ENCODE assay signal across 8 mouse cellular contexts in genomic region chr2:60382858-60383669, GRCm38 (mm10). TPM values are rescaled to one million over a fixed set of nuclear protein-coding genes. Genes with fewer than 3 reads are reported as not detected.
DNase-seq lines count a peak whose midpoint lies in the region; ATAC-seq lines count a peak whose summit lies in the region.

TSS of gene Ly75 (minus strand) at chr2:60383303.

- H3K27ac ChIP-seq in hindbrain, embryonic 11.5 days (ENCODE audit: low read depth, low read length), result no peak within 1 kb of the TSS

- H3K36me3 ChIP-seq in hindbrain, embryonic 11.5 days (ENCODE audit: control insufficient read depth, insufficient read depth, low read length), result no peaks in the 10 kb centered on the region

- H3K4me3 ChIP-seq in hindbrain, embryonic 11.5 days (ENCODE audit: low read depth, low read length), result peak within 1 kb of the TSS; percentile 48

- peak within 1 kb of the TSS; percentile 89 for H3K4me2 ChIP-seq in hindbrain, embryonic 11.5 days (replicated peaks; ENCODE audit: low read depth, low read length)

- no peaks in the 10 kb centered on the region for H3K9me3 ChIP-seq in hindbrain, embryonic 11.5 days (ENCODE audit: control insufficient read depth, low read length)

- DNase-seq in MN1 (ENCODE audit: low spot score), result peak; percentile 94
- peak; percentile 34 for DNase-seq in cerebellum, adult 8-10 months
- peak; percentile 89 for DNase-seq in hindbrain, embryonic 11.5 days (ENCODE audit: low spot score)
- DNase-seq in layer of hippocampus, postnatal 25 days (ENCODE audit: extremely low spot score in 1 of 2, low spot score in 1 of 2), result peak; percentile 17 to 34
- peak; percentile 92 for DNase-seq in lung, postnatal 25 days (ENCODE audit: low spot score)
- DNase-seq in retina, postnatal 1 day, result peak; percentile 91
- peak; percentile 95 for DNase-seq in thymus, postnatal 4 days

- H3K4me1 ChIP-seq in hindbrain, embryonic 11.5 days (replicated peaks; ENCODE audit: control insufficient read depth, insufficient read depth, low read length), result no peaks in the 10 kb centered on the region

- peaks cover 4% of the 10 kb centered on the region for H3K27me3 ChIP-seq in hindbrain, embryonic 11.5 days (ENCODE audit: control insufficient read depth, insufficient read depth, low read length)

- peak; percentile 98 for ATAC-seq in frontal cortex, adult (ENCODE audit: low TSS enrichment)
- ATAC-seq in hindbrain, embryonic 11.5 days (ENCODE audit: low FRiP score), result peak; percentile 99

- 1% methylated on average over 46 of the region's 46 CpGs for WGBS in hindbrain, embryonic 11.5 days

- H3K9ac ChIP-seq in hindbrain, embryonic 11.5 days (ENCODE audit: low read depth, low read length), result peak within 1 kb of the TSS; percentile 58

RNA-seq across cellular contexts. Expression of gene Ly75, which starts in this region (rescaled TPM):
- polyA plus RNA-seq in hindbrain, embryonic 11.5 days (2014; fragmentation: Nextera tagmentation; extraction: Ambion mirVana), result 2.3 and 2.9 TPM in 2 replicates
- 1 to 10 TPM; 1.1 to 1.2 TPM for total RNA-seq in layer of hippocampus, postnatal 25 days (2021)

Comparison
In these comparisons a context has a peak if more than half of its experiments do, and no peak if none do; other contexts are left out.
1. DNase-seq: peak in every context shown above with its lines; median percentile 95 in thymus, postnatal 4 days; 94 in MN1; 92 in lung, postnatal 25 days; 91 in retina, postnatal 1 day; 89 in hindbrain, embryonic 11.5 days; 34 in cerebellum, adult 8-10 months; 26 in layer of hippocampus, postnatal 25 days.